Mouse (Mus musculus) kidney, adult 9 months (tissue): ENCODE measurements at regions not wholly inside any gene's neighbourhood (a gene's known extent, or its start where the extent isn't known, plus 50 kb on each side); places are given as distances from the start of the nearest gene placed in this dataset.

Source experiments
- DNase-seq: peaks from one replicate; pipeline ENCODE4 v3.0.0; 2022

- peak; percentile 89 for DNase-seq
Observed at GRCm38 (mm10) chr14:45807767-45808166, 149.8 kb upstream of the Ddhd1 start.

GRCm38 (mm10) chr14:45809491-45809890, 151.5 kb upstream of the Ddhd1 start:
- peak; percentile 9 for DNase-seq

- DNase-seq: peak; percentile 74
Observed at GRCm38 (mm10) chr14:45810101-45810500, 152.2 kb upstream of the Ddhd1 start.

- no peak for DNase-seq
Observed at GRCm38 (mm10) chr14:45810630-45811029, 152.7 kb upstream of the Ddhd1 start.

- no peak for DNase-seq
Observed at GRCm38 (mm10) chr14:45815598-45815997, 157.7 kb upstream of the Ddhd1 start.

GRCm38 (mm10) chr14:45816611-45817010, 158.7 kb upstream of the Ddhd1 start:
- DNase-seq: peak; percentile 41

- DNase-seq: no peak
Observed at GRCm38 (mm10) chr14:45817756-45818155, 159.8 kb upstream of the Ddhd1 start.

- DNase-seq: no peak
Observed at GRCm38 (mm10) chr14:45824601-45825000, 166.7 kb upstream of the Ddhd1 start.

GRCm38 (mm10) chr14:45826023-45826422, 168.1 kb upstream of the Ddhd1 start:
- no peak for DNase-seq

- DNase-seq: no peak
Observed at GRCm38 (mm10) chr14:45827096-45827495, 169.2 kb upstream of the Ddhd1 start.

- no peak for DNase-seq
Observed at GRCm38 (mm10) chr14:45830457-45830856, 172.5 kb upstream of the Ddhd1 start.

GRCm38 (mm10) chr14:45837039-45837438, 179.1 kb upstream of the Ddhd1 start:
- DNase-seq: no peak

GRCm38 (mm10) chr14:45843829-45844228, 185.9 kb upstream of the Ddhd1 start:
- no peak for DNase-seq

GRCm38 (mm10) chr14:45850588-45850987, 192.6 kb upstream of the Ddhd1 start:
- DNase-seq: no peak

GRCm38 (mm10) chr14:45878428-45878827, 220.5 kb upstream of the Ddhd1 start:
- DNase-seq: peak; percentile 47

- DNase-seq: peak; percentile 5
Observed at GRCm38 (mm10) chr14:45920783-45921182, 262.8 kb upstream of the Ddhd1 start.

- peak; percentile 45 for DNase-seq
Observed at GRCm38 (mm10) chr14:45943581-45943980, 285.6 kb upstream of the Ddhd1 start.

- DNase-seq: peak; percentile 62
Observed at GRCm38 (mm10) chr14:45944101-45944500, 286.2 kb upstream of the Ddhd1 start.

- no peak for DNase-seq
Observed at GRCm38 (mm10) chr14:45944506-45944905, 286.6 kb upstream of the Ddhd1 start.

- no peak for DNase-seq
Observed at GRCm38 (mm10) chr14:45956624-45957023, 298.7 kb upstream of the Ddhd1 start.

GRCm38 (mm10) chr14:45962474-45962873, 304.5 kb upstream of the Ddhd1 start:
- DNase-seq: no peak

- DNase-seq: no peak
Observed at GRCm38 (mm10) chr14:45964043-45964442, 306.1 kb upstream of the Ddhd1 start.

- no peak for DNase-seq
Observed at GRCm38 (mm10) chr14:45983206-45983857, 325.4 kb upstream of the Ddhd1 start.

- DNase-seq: no peak
Observed at GRCm38 (mm10) chr14:45984135-45984892, 326.4 kb upstream of the Ddhd1 start.
